Mouse (Mus musculus): Measurements from ENCODE around the gene Snx3.

Snx3 gene

GRCm38 (mm10) chr10:42501775-42502348, at the start of gene Snx3:
Gene Snx3, plus strand, starts transcription at chr10:42502030.
- DNase-seq (ENCODE audit: low read depth, low spot score) = peak; percentile 92

GRCm38 (mm10) chr10:42454266-42454665, 47.6 kb upstream of the Snx3 start:
- no peak for DNase-seq (ENCODE audit: low read depth, low spot score)

DNA sequence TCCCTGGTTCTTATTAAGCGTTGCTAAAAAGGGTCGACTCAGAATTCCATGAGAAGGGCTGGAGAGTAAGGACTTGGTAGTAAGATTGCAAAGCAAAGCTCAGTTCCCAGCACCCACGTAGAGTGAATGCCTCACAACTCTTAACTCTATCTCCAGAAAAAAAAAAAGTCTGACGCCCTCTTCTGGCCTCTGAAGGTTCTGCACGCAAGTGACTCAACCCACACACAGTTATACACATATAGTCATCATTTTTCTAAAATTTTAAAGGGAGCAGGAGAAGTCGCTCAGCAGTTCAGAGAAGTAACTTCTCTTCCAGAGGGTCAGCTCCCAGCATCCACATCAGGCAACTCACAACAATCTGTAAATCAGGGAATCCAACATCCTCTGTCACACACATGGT, 47.1 kb upstream of the Snx3 start:
- DNase-seq (ENCODE audit: low read depth, low spot score) = no peak

DNA sequence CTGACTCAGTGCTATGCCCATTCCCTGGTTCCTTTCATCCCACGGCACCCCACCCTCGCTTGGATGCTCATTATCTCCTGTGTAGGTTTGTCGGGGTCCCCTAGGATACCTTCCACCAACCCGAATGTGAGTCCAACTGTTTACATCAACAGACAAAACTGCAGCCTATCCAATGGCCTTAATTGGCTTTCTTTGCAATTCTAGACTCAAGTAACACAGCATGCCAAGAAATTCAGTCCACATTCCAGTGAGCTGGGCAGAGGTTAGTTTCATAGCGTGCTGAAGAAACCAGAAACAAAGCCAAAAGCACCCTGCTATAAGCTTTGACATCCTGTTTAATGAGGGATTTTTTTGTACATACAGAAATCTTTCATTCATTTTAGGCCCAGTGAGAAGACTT, 45.8 kb upstream of the Snx3 start:
- no peak for DNase-seq (ENCODE audit: low read depth, low spot score)

DNA sequence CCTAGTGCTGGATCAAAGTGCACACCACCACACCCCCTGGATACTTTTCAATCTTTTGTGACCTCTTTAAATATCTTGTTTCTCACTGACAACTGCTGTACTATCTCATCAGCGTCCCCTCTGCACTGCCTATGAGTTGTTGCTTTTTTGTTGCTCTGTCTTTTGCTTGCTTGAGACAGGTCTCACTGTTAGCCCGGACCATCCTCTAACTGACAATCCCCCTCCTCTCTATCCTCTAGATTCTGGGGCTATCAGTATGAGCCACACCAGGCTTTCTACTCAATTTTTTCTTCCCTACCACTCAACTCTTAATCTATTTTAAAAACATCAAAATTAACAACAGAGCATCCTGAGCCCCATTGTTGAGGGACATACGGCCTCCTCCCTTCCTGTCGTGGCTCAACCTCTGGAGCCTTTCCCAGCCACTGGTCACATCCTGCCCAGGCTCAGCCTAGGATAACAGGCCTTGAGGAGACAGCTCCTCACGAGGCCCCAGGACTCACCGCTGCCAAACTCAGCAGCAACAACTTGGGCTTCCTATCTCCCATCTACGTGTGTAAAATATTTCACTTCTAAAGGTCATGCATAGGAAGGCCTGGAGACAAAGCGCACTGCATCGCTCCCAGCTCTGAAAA, 44.2 kb upstream of the Snx3 start:
- no peak for DNase-seq (ENCODE audit: low read depth, low spot score)

- no peak for DNase-seq (ENCODE audit: low read depth, low spot score)
These were observed 37.6 kb upstream of the Snx3 start for GRCm38 (mm10) chr10:42464224-42464623.

- no peak for DNase-seq (ENCODE audit: low read depth, low spot score)
These were observed 37.0 kb upstream of the Snx3 start for GRCm38 (mm10) chr10:42464805-42465204.

- DNase-seq (ENCODE audit: low read depth, low spot score) = no peak
These were observed 26.8 kb upstream of the Snx3 start for GRCm38 (mm10) chr10:42474946-42475514.

DNA sequence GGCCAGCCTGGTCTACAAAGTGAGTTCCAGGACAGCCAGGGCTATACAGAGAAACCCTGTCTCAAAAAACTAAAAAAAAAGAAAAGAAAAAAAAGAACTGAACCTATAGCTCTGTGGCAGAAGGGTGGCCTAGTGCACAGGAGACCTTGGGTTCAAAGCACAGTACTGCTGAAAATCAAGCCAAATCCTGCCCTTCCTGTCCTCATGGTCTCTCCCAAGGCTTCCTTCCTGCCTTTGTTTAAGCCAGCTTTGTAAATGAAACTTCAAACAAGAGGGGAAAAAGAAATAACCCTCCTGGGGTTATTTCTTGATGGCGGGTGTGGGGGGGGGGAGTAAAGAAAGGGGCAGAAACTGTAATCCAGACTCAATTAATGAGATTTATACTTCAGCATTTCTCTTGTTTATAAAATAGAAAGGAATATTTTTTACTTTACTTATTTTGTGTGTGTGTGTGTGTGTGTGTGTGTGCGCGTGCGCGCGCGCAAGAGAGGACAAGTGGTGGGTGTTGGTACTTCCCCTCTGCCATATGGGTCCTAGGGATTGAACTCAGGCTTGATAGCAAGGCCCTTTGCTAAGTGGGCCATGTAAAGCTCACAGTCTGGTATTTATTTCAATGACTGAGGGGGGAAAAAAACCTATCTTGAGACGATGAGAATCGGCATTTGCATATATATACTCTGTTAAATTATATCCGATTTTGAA, 24.9 kb upstream of the Snx3 start:
- DNase-seq (ENCODE audit: low read depth, low spot score) = no peak

GRCm38 (mm10) chr10:42477550-42478340, 24.1 kb upstream of the Snx3 start:
- no peak for DNase-seq (ENCODE audit: low read depth, low spot score)

GRCm38 (mm10) chr10:42478341-42478720, 23.5 kb upstream of the Snx3 start, which contains the start of gene Afg1l:
Gene Afg1l, minus strand, starts transcription at chr10:42478565.
- peak; percentile 85 for DNase-seq (ENCODE audit: low read depth, low spot score)

DNA sequence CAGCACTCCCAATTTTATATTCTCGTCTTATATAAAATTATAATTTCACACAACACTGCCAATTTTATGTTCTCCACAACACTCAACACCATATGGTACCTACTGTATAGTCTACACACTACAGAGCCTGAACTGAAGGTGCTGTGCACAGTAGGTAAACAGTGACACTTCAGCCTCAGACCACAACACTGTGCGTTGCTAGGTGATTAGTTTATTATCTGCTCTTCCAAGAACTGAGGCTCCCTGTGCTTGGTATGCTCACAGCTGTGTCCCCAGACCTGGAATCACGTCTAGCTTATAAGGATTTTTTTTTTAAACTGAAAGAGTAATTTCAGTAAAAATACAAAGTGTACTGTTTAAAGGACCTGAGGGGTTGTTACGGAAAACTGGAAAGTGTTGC, 21.1 kb upstream of the Snx3 start:
- DNase-seq (ENCODE audit: low read depth, low spot score) = no peak

DNA sequence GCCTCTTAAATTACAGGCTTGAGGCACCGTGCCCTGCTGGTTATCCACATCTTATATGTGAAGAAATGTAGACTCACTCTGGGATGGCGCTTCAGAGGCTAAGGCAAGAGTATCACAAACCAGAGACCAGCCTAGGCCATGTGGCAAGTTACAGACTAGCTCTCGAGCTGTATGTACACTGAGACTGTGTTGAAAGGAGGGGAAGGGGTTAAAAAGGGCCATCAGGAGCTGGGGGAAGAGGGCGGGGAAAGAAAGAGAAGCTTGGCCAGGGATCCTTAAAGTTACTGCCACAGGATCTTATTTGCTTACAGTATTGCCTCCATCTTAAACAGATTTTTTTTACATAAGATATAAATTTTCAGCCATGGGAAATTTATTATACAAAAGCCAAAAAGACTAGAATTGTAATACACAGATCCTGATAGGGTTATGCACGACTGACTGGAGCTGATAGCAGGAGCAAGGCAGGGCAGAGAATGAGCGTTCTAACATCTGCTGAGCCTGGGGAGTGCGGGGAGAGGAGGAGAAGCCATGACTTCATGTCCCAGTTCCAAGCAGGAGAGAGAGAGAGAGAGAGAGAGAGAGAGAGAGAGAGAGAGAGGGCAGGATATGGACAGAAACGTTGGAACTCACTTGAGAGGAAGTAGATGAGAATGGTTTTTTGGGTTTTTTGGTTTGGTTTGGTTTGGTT, 13.1 kb upstream of the Snx3 start:
- no peak for DNase-seq (ENCODE audit: low read depth, low spot score)

- DNase-seq (ENCODE audit: low read depth, low spot score) = no peak
These were observed 10.7 kb upstream of the Snx3 start for GRCm38 (mm10) chr10:42491158-42491557.

DNA sequence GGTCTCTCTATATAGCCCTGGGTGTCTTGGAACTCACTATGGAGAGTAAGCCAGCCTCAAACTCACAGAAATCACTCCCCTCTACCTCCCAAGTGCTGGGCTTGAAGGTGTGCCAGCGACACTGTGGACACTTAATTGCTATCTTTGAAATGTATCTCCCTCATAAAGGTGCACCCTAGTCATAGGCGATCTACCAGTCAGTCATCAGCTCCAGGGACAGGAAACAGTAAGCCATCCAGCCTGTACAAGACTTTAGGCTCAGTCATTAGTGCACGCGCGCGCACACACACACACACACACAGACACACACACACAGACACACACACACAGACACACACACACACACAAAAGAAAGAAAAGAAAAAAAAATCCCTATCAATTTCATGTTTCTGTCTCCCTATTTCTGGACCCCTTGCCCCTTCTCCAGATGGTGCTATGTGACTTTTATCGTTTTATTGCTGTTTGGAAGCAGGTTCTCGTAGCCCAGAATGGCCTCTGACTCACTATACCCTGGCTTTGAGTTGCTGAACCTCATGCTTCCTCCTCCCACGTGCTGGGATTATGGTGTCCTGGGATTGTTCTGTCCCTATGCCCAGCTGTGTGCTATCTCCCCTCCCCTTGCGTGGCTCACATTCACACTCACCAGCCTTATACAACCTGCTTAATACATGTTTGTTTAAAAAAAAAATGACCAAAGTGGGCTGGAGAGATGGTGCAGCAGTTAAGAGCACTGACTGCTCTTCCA, 9.6 kb upstream of the Snx3 start:
- DNase-seq (ENCODE audit: low read depth, low spot score) = no peak

- no peak for DNase-seq (ENCODE audit: low read depth, low spot score)
These were observed 8.8 kb upstream of the Snx3 start for GRCm38 (mm10) chr10:42493000-42493399.

DNA sequence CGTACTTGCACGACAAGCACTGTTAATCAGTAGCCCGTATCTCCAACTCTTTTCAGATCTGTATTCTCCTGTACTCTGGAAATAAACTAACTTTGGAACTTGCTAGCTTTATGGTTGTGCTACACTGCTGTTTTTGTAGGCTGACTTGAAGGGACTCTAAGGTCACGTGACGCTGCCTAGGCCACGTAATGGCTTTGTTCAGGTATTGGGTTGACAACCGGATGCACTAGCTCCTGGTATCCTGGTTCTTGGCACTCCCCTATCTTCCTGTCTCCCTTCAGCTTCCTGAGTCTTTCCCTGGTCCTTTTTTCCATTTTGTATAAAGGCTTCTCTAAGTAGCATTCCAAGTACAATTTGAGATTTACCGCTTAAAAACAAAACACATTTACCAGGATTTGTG, 1.2 kb upstream of the Snx3 start:
- DNase-seq (ENCODE audit: low read depth, low spot score) = no peak

- DNase-seq (ENCODE audit: low read depth, low spot score) = no peak
These were observed 669 bp upstream of the Snx3 start for GRCm38 (mm10) chr10:42501161-42501560.

DNA sequence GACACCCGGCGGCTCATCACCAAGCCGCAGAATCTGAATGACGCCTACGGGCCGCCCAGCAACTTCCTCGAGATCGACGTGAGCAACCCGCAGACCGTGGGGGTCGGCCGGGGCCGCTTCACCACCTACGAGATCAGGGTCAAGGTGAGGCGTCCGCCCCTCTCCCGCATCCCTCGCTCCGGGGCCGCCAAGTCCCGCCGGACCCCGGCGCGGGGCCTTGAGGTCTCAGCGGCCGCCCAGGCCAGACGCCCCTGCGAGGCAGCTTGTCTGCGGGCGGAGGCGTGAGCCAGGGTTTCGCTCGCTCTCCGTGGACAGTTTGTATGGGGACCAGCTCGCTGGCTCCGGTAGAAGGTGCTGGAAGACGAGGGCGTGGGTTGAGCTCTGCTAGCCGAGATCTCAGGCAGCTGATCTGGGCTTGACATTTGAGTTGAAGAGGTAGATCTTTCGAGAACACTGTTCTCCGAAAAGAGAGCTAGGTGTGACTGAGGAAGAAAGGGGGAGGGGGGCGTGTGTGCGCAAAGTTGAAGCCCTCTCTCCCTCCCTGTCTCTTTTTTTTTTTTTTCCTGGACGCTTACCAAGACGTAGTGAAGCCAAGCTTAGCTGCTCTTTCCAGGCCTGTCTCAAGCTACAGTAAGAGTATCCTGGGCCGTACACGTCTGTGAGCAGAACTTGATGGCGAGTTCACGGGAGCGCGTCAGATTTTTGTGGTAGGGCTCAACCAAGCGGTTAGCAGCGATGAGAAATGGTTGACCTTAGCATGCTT, 700 bp downstream of the Snx3 start:
- peak; percentile 36 for DNase-seq (ENCODE audit: low read depth, low spot score)
